Mouse (Mus musculus): ENCODE data around the gene Xndc1. TPM values are rescaled to one million over a fixed set of nuclear protein-coding genes. Genes with fewer than 3 reads are reported as not detected.

Xndc1 gene
- total and polyA plus RNA-seq, 2 experiments from 2014 or later, result 7.7 to 13.1 TPM

DNA sequence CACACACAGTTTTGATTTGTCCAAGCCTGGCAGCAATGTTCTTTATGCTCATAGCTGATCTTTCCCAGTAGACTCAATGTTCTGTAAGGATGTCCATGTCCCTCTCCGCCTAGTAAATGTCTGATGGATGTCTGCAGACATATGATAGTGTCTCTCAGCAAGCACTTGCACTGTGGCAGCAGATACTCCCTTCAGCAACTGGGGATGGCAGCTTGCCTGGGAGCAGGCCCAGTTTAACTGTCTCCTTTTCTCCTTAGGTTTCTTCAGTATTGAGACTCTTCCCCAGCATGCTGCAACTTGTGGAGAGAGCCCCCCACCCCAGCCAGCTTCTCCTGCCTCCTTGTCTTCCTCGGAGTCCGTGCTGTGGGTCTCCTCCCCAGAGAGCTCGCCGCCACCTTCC lies 16.5 kb downstream of the Xndc1 start:
- 89% methylated on average over 5 of the region's 5 CpGs for WGBS
- Histone ChIP-seq H3K27me3 (ENCODE audit: control insufficient read depth, insufficient read depth, low read length) (no peaks in the 10 kb centered on the region), H3K36me3 (replicated peaks; ENCODE audit: control insufficient read depth, insufficient read depth, low read length) (peaks cover 62% of the 10 kb centered on the region), H3K4me1 (ENCODE audit: control insufficient read depth, insufficient read depth) (no peaks in the 10 kb centered on the region), H3K9me3 (replicated peaks; ENCODE audit: control insufficient read depth, low read length) (no peaks in the 10 kb centered on the region), H3K27ac (ENCODE audit: low read depth) (no peak overlapping the region), H3K4me2 (ENCODE audit: low read depth, low read length) (no peak overlapping the region), H3K4me3 (ENCODE audit: low read depth, low read length) (no peak overlapping the region), H3K9ac (replicated peaks; ENCODE audit: low read depth, low read length) (no peak overlapping the region)
- DNase-seq (ENCODE audit: low spot score), result no peak
- no peak for TF ChIP-seq EP300 (IDR thresholded peaks at IDR 0.05; ENCODE audit: low read depth)
- TF ChIP-seq CTCF (IDR thresholded peaks at IDR 0.05; ENCODE audit: low read depth), result no peak
- ATAC-seq (ENCODE audit: insufficient read depth, low read depth), result no peak

DNA sequence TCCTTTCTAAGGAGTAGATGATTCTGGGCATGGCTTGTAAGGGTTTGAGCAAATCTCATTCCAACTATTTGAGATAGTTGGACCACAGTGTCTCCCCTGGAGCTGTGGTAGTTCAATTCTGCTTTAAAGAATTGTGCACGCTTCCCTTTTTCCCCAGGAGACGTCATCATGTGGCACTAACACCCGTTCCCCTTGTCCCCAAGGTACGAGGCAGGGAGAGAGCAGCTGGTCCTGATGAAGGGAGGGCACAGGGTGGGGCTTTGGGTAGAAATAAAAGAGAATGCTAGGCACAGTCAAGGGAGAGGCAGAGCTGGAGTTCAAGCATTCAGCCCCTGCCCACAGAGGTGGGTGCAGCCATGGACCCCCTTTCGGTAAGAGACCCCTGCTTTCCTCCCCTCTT lies 17.5 kb downstream of the Xndc1 start, which contains the start of gene Trpc2:
Gene Trpc2, plus strand, starts transcription at position 301 of the 400 bp plus-strand sequence.
- Histone ChIP-seq H3K27ac (ENCODE audit: low read depth) (no peak within 1 kb of the TSS), H3K4me1 (ENCODE audit: control insufficient read depth, insufficient read depth) (no peaks in the 10 kb centered on the region), H3K27me3 (ENCODE audit: control insufficient read depth, insufficient read depth, low read length) (no peaks in the 10 kb centered on the region), H3K4me3 (ENCODE audit: low read depth, low read length) (no peak within 1 kb of the TSS), H3K9me3 (replicated peaks; ENCODE audit: control insufficient read depth, low read length) (no peaks in the 10 kb centered on the region), H3K4me2 (ENCODE audit: low read depth, low read length) (no peak within 1 kb of the TSS), H3K9ac (replicated peaks; ENCODE audit: low read depth, low read length) (no peak within 1 kb of the TSS), H3K36me3 (replicated peaks; ENCODE audit: control insufficient read depth, insufficient read depth, low read length) (peaks cover 52% of the 10 kb centered on the region)
- WGBS, result 87% methylated on average over 5 of the region's 5 CpGs
- no peak for ATAC-seq (ENCODE audit: insufficient read depth, low read depth)
- DNase-seq (ENCODE audit: low spot score), result no peak
- TF ChIP-seq EP300 (IDR thresholded peaks at IDR 0.05; ENCODE audit: low read depth), result no peak
- no peak for TF ChIP-seq CTCF (IDR thresholded peaks at IDR 0.05; ENCODE audit: low read depth)

DNA sequence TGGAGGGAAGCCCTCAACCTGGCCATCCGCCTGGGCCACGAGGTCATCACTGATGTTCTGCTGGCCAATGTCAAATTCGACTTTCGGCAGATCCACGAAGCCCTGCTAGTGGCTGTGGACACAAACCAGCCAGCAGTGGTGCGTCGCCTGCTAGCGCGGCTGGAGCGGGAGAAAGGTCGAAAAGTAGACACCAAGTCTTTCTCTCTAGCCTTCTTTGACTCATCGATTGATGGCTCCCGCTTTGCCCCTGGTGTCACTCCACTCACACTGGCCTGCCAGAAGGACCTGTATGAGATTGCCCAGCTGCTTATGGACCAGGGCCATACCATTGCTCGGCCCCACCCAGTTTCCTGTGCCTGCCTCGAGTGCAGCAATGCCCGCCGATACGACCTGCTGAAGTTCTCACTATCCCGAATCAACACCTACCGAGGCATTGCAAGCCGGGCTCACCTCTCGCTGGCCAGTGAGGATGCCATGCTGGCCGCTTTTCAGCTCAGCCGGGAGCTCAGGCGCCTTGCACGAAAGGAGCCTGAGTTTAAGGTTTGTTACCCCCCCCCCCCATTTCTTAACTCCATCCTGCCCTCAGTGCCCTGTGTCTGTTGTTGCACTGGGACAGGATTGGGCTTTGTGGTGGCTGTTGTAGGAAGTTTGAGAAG lies 18.9 kb downstream of the Xndc1 start:
- H3K4me1 ChIP-seq (ENCODE audit: control insufficient read depth, insufficient read depth), result no peaks in the 10 kb centered on the region
- no peak for ATAC-seq (ENCODE audit: insufficient read depth, low read depth)
- peaks cover 45% of the 10 kb centered on the region for H3K36me3 ChIP-seq (replicated peaks; ENCODE audit: control insufficient read depth, insufficient read depth, low read length)
- no peaks in the 10 kb centered on the region for H3K9me3 ChIP-seq (replicated peaks; ENCODE audit: control insufficient read depth, low read length)
- TF ChIP-seq EP300 (IDR thresholded peaks at IDR 0.05; ENCODE audit: low read depth) (no peak), CTCF (IDR thresholded peaks at IDR 0.05; ENCODE audit: low read depth) (no peak)
- no peak for DNase-seq (ENCODE audit: low spot score)
- no peak overlapping the region for H3K9ac ChIP-seq (replicated peaks; ENCODE audit: low read depth, low read length)
- 80% methylated on average over 25 of the region's 26 CpGs for WGBS
- H3K27ac ChIP-seq (ENCODE audit: low read depth), result no peak overlapping the region
- no peak overlapping the region for H3K4me2 ChIP-seq (ENCODE audit: low read depth, low read length)
- H3K27me3 ChIP-seq (ENCODE audit: control insufficient read depth, insufficient read depth, low read length), result no peaks in the 10 kb centered on the region
- no peak overlapping the region for H3K4me3 ChIP-seq (ENCODE audit: low read depth, low read length)

DNA sequence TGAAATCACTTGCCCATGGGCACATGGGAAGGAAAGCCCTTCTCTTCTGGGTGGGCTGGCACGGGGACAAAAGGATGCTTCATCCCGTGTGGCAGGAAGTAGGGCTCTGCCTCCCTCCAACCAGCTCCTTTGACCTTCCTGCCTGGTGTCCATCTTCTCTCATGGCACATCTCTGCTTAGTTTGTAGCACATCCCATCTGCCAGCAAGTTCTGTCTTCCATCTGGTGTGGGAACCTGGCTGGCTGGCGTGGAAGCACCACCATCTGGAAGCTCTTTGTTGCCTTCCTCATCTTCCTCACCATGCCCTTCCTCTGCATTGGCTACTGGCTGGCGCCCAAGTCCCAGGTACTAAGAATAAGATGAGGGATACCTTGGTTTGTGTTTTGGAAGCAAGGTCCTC lies 22.0 kb downstream of the Xndc1 start:
- WGBS, result 80% methylated on average over 4 of the region's 4 CpGs
- Histone ChIP-seq H3K4me1 (ENCODE audit: control insufficient read depth, insufficient read depth) (no peaks in the 10 kb centered on the region), H3K4me2 (ENCODE audit: low read depth, low read length) (no peak overlapping the region), H3K4me3 (ENCODE audit: low read depth, low read length) (no peak overlapping the region), H3K27ac (ENCODE audit: low read depth) (no peak overlapping the region), H3K27me3 (ENCODE audit: control insufficient read depth, insufficient read depth, low read length) (no peaks in the 10 kb centered on the region), H3K9me3 (replicated peaks; ENCODE audit: control insufficient read depth, low read length) (no peaks in the 10 kb centered on the region), H3K36me3 (replicated peaks; ENCODE audit: control insufficient read depth, insufficient read depth, low read length) (peaks cover 16% of the 10 kb centered on the region), H3K9ac (replicated peaks; ENCODE audit: low read depth, low read length) (no peak overlapping the region)
- no peak for ATAC-seq (ENCODE audit: insufficient read depth, low read depth)
- no peak for DNase-seq (ENCODE audit: low spot score)
- no peak for TF ChIP-seq EP300 (IDR thresholded peaks at IDR 0.05; ENCODE audit: low read depth)
- TF ChIP-seq CTCF (IDR thresholded peaks at IDR 0.05; ENCODE audit: low read depth), result no peak

- WGBS, result 5% methylated on average over 30 of the region's 30 CpGs
- Histone ChIP-seq H3K36me3 (replicated peaks; ENCODE audit: control insufficient read depth, insufficient read depth, low read length) (no peaks in the 10 kb centered on the region), H3K4me1 (ENCODE audit: control insufficient read depth, insufficient read depth) (peaks cover 17% of the 10 kb centered on the region), H3K4me3 (ENCODE audit: low read depth, low read length) (peak overlapping the region; percentile 34), H3K9me3 (replicated peaks; ENCODE audit: control insufficient read depth, low read length) (no peaks in the 10 kb centered on the region), H3K27me3 (ENCODE audit: control insufficient read depth, insufficient read depth, low read length) (no peaks in the 10 kb centered on the region), H3K27ac (ENCODE audit: low read depth) (peak overlapping the region; percentile 44), H3K4me2 (ENCODE audit: low read depth, low read length) (peak overlapping the region; percentile 65), H3K9ac (replicated peaks; ENCODE audit: low read depth, low read length) (0 out of 2 replicates have a peak overlapping the region, but pooled peaks have one; percentile 0)
- DNase-seq (ENCODE audit: low spot score) (peak; percentile 63), ATAC-seq (ENCODE audit: insufficient read depth, low read depth) (peak; percentile 68)
- TF ChIP-seq EP300 (IDR thresholded peaks at IDR 0.05; ENCODE audit: low read depth), result no peak
- no peak for TF ChIP-seq CTCF (IDR thresholded peaks at IDR 0.05; ENCODE audit: low read depth)
Observed at GRCm38 (mm10) chr7:102099760-102100661, 34.7 kb downstream of the Xndc1 start.
